Mouse (Mus musculus) spleen, adult 2 months (tissue): Measurements from ENCODE around the gene Ahdc1.

Experiments
- CTCF ChIP-seq: fragments of 200-500 bp; IDR thresholded peaks from 2 replicates; pipeline ENCODE4 v1.5.1; 2011; ENCODE audit warnings: mild to moderate bottlenecking, inconsistent platforms; ENCODE audit not compliant: insufficient read depth, insufficient read length, insufficient replicate concordance; ENCODE audit errors: extremely low read depth
- POLR2A ChIP-seq: fragments of 200-500 bp; IDR thresholded peaks from 2 replicates; pipeline ENCODE4 v1.6.1; 2011; ENCODE audit warnings: low read depth, low read length, inconsistent platforms

GRCm38 (mm10) chr4:133028193-133028592 is 17.1 kb downstream of the Ahdc1 start:
- no peak for TF ChIP-seq POLR2A
- no peak for TF ChIP-seq CTCF
